Mouse (Mus musculus): Measurements from ENCODE around the gene Mul1. TPM values are rescaled to one million over a fixed set of nuclear protein-coding genes. Genes with fewer than 3 reads are reported as not detected.

Gene Mul1
- total RNA-seq, 1 experiment from 2014 or later = 7.3 TPM

Other genes starting within 250 kb of the Mul1 start
- 272 and 317 TPM in 2 replicates for gene Hp1bp3, start 218.4 kb upstream of the Mul1 start, total RNA-seq (2017)
- 22.0 and 24.7 TPM in 2 replicates for gene Sh2d5, start 184.3 kb upstream of the Mul1 start, total RNA-seq (2017)
- 5.5 and 6.5 TPM in 2 replicates for gene Kif17, start 184.2 kb upstream of the Mul1 start, total RNA-seq (2017)
- 101 and 107 TPM in 2 replicates for gene Ddost, start 129.9 kb upstream of the Mul1 start, total RNA-seq (2017)
- gene Pink1, start 108.4 kb upstream of the Mul1 start, total RNA-seq (2017) = 33.8 and 51.5 TPM in 2 replicates
- gene Cda, start 66.7 kb upstream of the Mul1 start, total RNA-seq (2017) = not detected in 2 replicates
- not detected in 2 replicates for gene Fam43b, start 38.1 kb upstream of the Mul1 start, total RNA-seq (2017)
- 0.10 TPM in 1 of 2 replicates, not detected in the other for gene Camk2n1, start 19.6 kb downstream of the Mul1 start, total RNA-seq (2017)
- not detected in 2 replicates for gene Vwa5b1, start 201.2 kb downstream of the Mul1 start, total RNA-seq (2017)

All from common myeloid progenitor, adult 5-6 weeks (primary cell).